Mouse (Mus musculus) olfactory bulb, adult 2 months (tissue): ENCODE data around the gene Gm6096.

Experiments used
- CTCF ChIP-seq: fragments of 200-500 bp; IDR thresholded peaks from 2 replicates; pipeline ENCODE4 v1.5.1; 2012; ENCODE audit warnings: low read depth, mild to moderate bottlenecking, low read length, moderate library complexity; ENCODE audit not compliant: insufficient read depth
- POLR2A ChIP-seq: fragments of 200-500 bp; IDR thresholded peaks from 2 replicates; pipeline ENCODE4 v1.6.1; 2012; ENCODE audit warnings: mild to moderate bottlenecking, low read depth, low read length, moderate library complexity; ENCODE audit not compliant: insufficient read depth

DNA sequence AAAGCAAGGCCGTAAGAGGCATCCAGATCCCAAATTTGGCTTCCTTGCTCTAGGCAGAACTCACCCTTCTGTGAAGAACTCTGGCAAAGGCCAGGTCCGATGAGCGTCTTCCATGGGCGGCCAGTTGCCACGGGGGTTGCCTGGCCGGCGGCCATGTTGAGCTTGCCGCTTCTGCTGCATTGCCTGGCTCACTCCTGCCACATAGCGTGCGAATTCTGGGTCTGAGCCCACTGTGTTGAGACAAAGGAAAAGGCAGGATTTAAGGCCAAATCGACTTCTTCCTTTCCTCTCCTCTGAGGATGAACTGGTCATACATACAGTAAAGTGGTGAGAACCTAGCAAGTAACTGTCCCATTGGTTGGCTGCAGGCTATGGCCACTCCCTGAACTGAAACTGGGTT lies 8.7 kb upstream of the Gm6096 start:
- TF ChIP-seq POLR2A (no peak), CTCF (no peak)
